8 mouse cellular contexts compared by ENCODE assay signal in the genomic region with DNA sequence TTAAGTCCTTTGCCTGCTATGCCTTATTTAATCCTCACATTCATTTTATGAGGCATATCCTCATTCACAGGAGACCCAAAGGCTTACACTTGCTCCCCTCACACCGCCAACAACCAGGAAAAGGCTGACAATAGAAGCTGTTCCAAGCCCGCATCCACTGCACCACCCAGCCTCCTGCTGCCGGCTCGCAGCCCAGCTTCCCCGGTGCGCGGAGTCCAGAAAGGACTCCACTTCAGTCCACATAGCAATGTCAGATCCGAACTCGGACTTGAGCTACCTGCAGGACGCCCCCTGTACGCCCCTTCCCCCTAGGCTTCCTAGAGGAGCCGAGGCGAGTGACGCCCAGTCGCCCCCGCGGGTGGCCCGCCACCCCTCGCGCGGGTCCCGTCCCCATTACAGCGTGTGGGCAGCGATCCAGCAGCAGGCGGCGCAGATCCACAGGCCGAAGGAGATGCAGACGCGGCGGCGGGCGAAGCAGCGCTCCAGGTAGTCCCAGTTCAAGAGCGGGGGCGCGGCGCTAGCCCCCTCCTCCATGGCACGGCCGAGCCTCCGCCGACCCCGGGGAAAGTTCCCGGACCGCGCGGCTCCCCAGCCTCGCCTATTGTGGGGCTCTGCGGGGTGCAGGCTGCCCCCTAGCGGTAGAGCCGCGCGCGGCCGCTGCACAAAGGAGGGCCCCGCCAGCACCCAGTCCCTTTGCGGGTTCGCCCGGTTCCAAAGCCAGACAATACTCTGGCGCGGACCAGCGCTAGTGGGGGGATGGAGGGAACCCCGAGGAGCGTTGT. TPM values are rescaled to one million over a fixed set of nuclear protein-coding genes. Genes with fewer than 3 reads are reported as not detected.
A peak's percentile ranks its signal among the peaks of the same experiment; 100 is the strongest.
DNase-seq lines count a peak whose midpoint lies in the region; ATAC-seq and TF ChIP-seq lines count a peak whose summit lies in the region.

No protein-coding gene starts in this region.

- peak; percentile 57 for TF ChIP-seq CTCF in kidney, adult 2 months (conservative IDR thresholded peaks at IDR 0.05; ENCODE audit: insufficient read depth, insufficient read length, low read depth, low read length)

- H3K4me3 ChIP-seq in embryonic facial prominence, embryonic 13.5 days, result peak overlapping the region; percentile 76
- H3K4me3 ChIP-seq in kidney, adult 2 months (ENCODE audit: insufficient read depth, low read depth, low read length), result peak overlapping the region; percentile 52
- peak overlapping the region; percentile 72 for H3K4me3 ChIP-seq in limb, embryonic 12.5 days (replicated peaks)
- H3K4me3 ChIP-seq in midbrain, embryonic 14.5 days (replicated peaks; ENCODE audit: low read depth, low read length), result peak overlapping the region; percentile 86

- WGBS in embryonic facial prominence, embryonic 13.5 days, result under 1% methylated on average over 63 of the region's 63 CpGs
- WGBS in kidney, adult 2 months, result under 1% methylated on average over 63 of the region's 63 CpGs
- under 1% methylated on average over 63 of the region's 63 CpGs for WGBS in limb, embryonic 12.5 days
- under 1% methylated on average over 63 of the region's 63 CpGs for WGBS in midbrain, embryonic 14.5 days

- ATAC-seq in embryonic facial prominence, embryonic 13.5 days (ENCODE audit: insufficient number of reproducible peaks, insufficient read depth, low FRiP score, low TSS enrichment, low read depth), result peak; percentile 90
- peak; percentile 88 for ATAC-seq in limb, embryonic 12.5 days (ENCODE audit: insufficient number of reproducible peaks, insufficient read depth, low FRiP score, low TSS enrichment, low read depth)
- ATAC-seq in midbrain, embryonic 14.5 days (ENCODE audit: low FRiP score, low TSS enrichment), result peak; percentile 92

- no peak for TF ChIP-seq POLR2A in kidney, adult 2 months (IDR thresholded peaks at IDR 0.05; ENCODE audit: low read depth, low read length)

- peaks cover 25% of the 10 kb centered on the region for H3K4me1 ChIP-seq in embryonic facial prominence, embryonic 13.5 days
- H3K4me1 ChIP-seq in kidney, adult 2 months (ENCODE audit: control insufficient read depth, insufficient read depth, low read length), result peaks cover 7% of the 10 kb centered on the region
- H3K4me1 ChIP-seq in limb, embryonic 12.5 days (replicated peaks), result peaks cover 17% of the 10 kb centered on the region
- H3K4me1 ChIP-seq in midbrain, embryonic 14.5 days (ENCODE audit: control insufficient read depth, insufficient read depth, low read length), result peaks cover 19% of the 10 kb centered on the region

- no peaks in the 10 kb centered on the region for H3K27me3 ChIP-seq in embryonic facial prominence, embryonic 13.5 days
- no peaks in the 10 kb centered on the region for H3K27me3 ChIP-seq in kidney, adult 2 months (replicated peaks; ENCODE audit: control insufficient read depth, insufficient read depth, low read length)
- H3K27me3 ChIP-seq in limb, embryonic 12.5 days, result 0 out of 2 replicates have a peak, but pooled peaks cover 7% of the 10 kb centered on the region
- H3K27me3 ChIP-seq in midbrain, embryonic 14.5 days (ENCODE audit: control insufficient read depth, insufficient read depth, low read length), result no peaks in the 10 kb centered on the region

- peak; percentile 65 for DNase-seq in 416B (ENCODE audit: low read depth)
- DNase-seq in adrenal gland, postnatal 36 days, result peak; percentile 80 to 90
- peak; percentile 71 for DNase-seq in heart, adult 8-10 months (ENCODE audit: low spot score)
- DNase-seq in kidney, adult 2 months, result peak; percentile 76
- DNase-seq in midbrain, embryonic 14.5 days, result peak; percentile 91
- peak; percentile 68 for DNase-seq in spleen, adult 12 weeks (ENCODE audit: low spot score)

- H3K36me3 ChIP-seq in embryonic facial prominence, embryonic 13.5 days, result peaks cover 20% of the 10 kb centered on the region
- no peaks in the 10 kb centered on the region for H3K36me3 ChIP-seq in kidney, adult 2 months (ENCODE audit: control insufficient read depth, insufficient read depth, low read length)
- peaks cover 16% of the 10 kb centered on the region for H3K36me3 ChIP-seq in limb, embryonic 12.5 days
- peaks cover 20% of the 10 kb centered on the region for H3K36me3 ChIP-seq in midbrain, embryonic 14.5 days (ENCODE audit: control insufficient read depth, insufficient read depth, low read length)

- H3K9me3 ChIP-seq in embryonic facial prominence, embryonic 13.5 days, result peaks cover 8% of the 10 kb centered on the region
- H3K9me3 ChIP-seq in limb, embryonic 12.5 days, result peaks cover 16% of the 10 kb centered on the region
- peaks cover 3% of the 10 kb centered on the region; the same call in 1 of the 2 replicates for H3K9me3 ChIP-seq in midbrain, embryonic 14.5 days (ENCODE audit: control insufficient read depth, low read length)

- peak overlapping the region; percentile 74 for H3K27ac ChIP-seq in embryonic facial prominence, embryonic 13.5 days
- no peak overlapping the region for H3K27ac ChIP-seq in kidney, adult 2 months (ENCODE audit: insufficient read depth, low read depth, low read length)
- 0 out of 2 replicates have a peak overlapping the region, but pooled peaks have one; percentile 64 for H3K27ac ChIP-seq in limb, embryonic 12.5 days
- peak overlapping the region; percentile 89 for H3K27ac ChIP-seq in midbrain, embryonic 14.5 days (replicated peaks; ENCODE audit: low read depth, low read length)

- peak overlapping the region; percentile 80 for H3K4me2 ChIP-seq in embryonic facial prominence, embryonic 13.5 days
- peak overlapping the region; percentile 65 for H3K4me2 ChIP-seq in limb, embryonic 12.5 days
- peak overlapping the region; percentile 59 for H3K4me2 ChIP-seq in midbrain, embryonic 14.5 days (ENCODE audit: low read length)

- H3K9ac ChIP-seq in embryonic facial prominence, embryonic 13.5 days, result peak overlapping the region; percentile 95
- H3K9ac ChIP-seq in limb, embryonic 12.5 days (replicated peaks), result peak overlapping the region; percentile 91
- peak overlapping the region; percentile 97 for H3K9ac ChIP-seq in midbrain, embryonic 14.5 days (replicated peaks; ENCODE audit: low read length)

RNA-seq across cellular contexts. Expression of a gene that starts 0.5 kb away (rescaled TPM):
- total RNA-seq in adrenal gland, postnatal 36 days (2021), result 1 to 10 TPM; 3.7 to 4.7 TPM
- 32.5 and 32.7 TPM in 2 replicates for polyA plus RNA-seq in embryonic facial prominence, embryonic 13.5 days (2015; fragmentation: Nextera tagmentation; extraction: Ambion mirVana)
- total RNA-seq in heart, adult 8-10 months (2022), result 1 to 10 TPM; 4.1 to 7.0 (median 5.2) TPM
- polyA plus RNA-seq in kidney, adult 2 months (2012; rRNA removed), result 6.7 and 9.4 TPM in 2 replicates
- polyA plus RNA-seq in limb, embryonic 12.5 days (2016; fragmentation: Nextera tagmentation; extraction: Ambion mirVana), result 27.5 and 29.5 TPM in 2 replicates
- polyA plus RNA-seq in midbrain, embryonic 14.5 days (2014; fragmentation: Nextera tagmentation; extraction: Ambion mirVana), result 76.3 and 79.2 TPM in 2 replicates

RNA-seq across cellular contexts. Expression of a gene that starts 37.2 kb away (rescaled TPM):
- 10 to 100 TPM; 36.7 to 37.2 TPM for total RNA-seq in adrenal gland, postnatal 36 days (2021)
- polyA plus RNA-seq in embryonic facial prominence, embryonic 13.5 days (2015; fragmentation: Nextera tagmentation; extraction: Ambion mirVana), result 72.1 and 78.2 TPM in 2 replicates
- total RNA-seq in heart, adult 8-10 months (2022), result 10 to 100 TPM; 15.3 to 21.1 (median 19.7) TPM
- 9.1 and 9.4 TPM in 2 replicates for polyA plus RNA-seq in kidney, adult 2 months (2012; rRNA removed)
- polyA plus RNA-seq in limb, embryonic 12.5 days (2016; fragmentation: Nextera tagmentation; extraction: Ambion mirVana), result 77.4 and 82.8 TPM in 2 replicates
- polyA plus RNA-seq in midbrain, embryonic 14.5 days (2014; fragmentation: Nextera tagmentation; extraction: Ambion mirVana), result 43.2 and 55.0 TPM in 2 replicates

RNA-seq across cellular contexts. Expression of a gene that starts 49.4 kb away (rescaled TPM):
- 10 to 100 TPM; 23.6 to 27.5 TPM for total RNA-seq in adrenal gland, postnatal 36 days (2021)
- polyA plus RNA-seq in embryonic facial prominence, embryonic 13.5 days (2015; fragmentation: Nextera tagmentation; extraction: Ambion mirVana), result 13.2 and 16.8 TPM in 2 replicates
- 10 to 100 TPM; 19.6 to 26.6 (median 23.8) TPM for total RNA-seq in heart, adult 8-10 months (2022)
- polyA plus RNA-seq in kidney, adult 2 months (2012; rRNA removed), result 26.4 and 31.4 TPM in 2 replicates
- polyA plus RNA-seq in limb, embryonic 12.5 days (2016; fragmentation: Nextera tagmentation; extraction: Ambion mirVana), result 11.2 and 12.0 TPM in 2 replicates
- polyA plus RNA-seq in midbrain, embryonic 14.5 days (2014; fragmentation: Nextera tagmentation; extraction: Ambion mirVana), result 5.1 and 5.9 TPM in 2 replicates
